Mouse (Mus musculus) gastrocnemius, postnatal 25 days (tissue): ENCODE measurements around the gene Miga2. TPM values are rescaled to one million over a fixed set of nuclear protein-coding genes. Genes with fewer than 3 reads are reported as not detected.

Experiments
- DNase-seq: peaks from one replicate; pipeline ENCODE4 v3.0.0; 2022
- total RNA-seq, 2 experiments: library from RNA; stranded (reverse); gene quantifications; 1 replicate in 1 of 2; 2 replicates in 1 of 2; pipeline ENCODE4 v1.2.3; 2021

Miga2 gene
- total RNA-seq, 2 experiments from 2014 or later = 22.8 to 23.8 TPM

- peak; percentile 84 for DNase-seq
Observed at GRCm38 (mm10) chr2:30358533-30359531, 5.2 kb upstream of the Miga2 start, which contains the start of gene Sh3glb2. Gene Sh3glb2, minus strand, starts transcription at chr2:30359337.

DNA sequence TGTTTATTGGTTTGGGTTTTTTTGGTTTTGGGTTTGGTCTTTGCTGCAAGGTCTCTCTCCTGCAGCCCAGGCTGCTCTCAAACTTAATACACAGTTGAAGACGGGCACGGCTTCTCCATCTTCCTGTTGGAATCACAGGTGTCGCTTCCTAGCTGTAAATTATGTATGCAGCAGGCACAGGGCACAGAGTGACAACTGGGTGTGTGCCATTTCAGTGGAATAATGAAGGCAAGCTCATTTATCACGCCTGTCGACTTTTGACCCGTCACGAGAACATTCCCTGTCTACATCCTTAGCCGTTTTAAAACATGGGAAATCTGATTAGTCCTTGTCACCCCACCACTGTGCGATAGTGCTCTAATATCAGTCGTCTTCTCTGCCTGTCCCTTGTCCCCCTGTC lies 3.4 kb upstream of the Miga2 start:
- DNase-seq = no peak

DNA sequence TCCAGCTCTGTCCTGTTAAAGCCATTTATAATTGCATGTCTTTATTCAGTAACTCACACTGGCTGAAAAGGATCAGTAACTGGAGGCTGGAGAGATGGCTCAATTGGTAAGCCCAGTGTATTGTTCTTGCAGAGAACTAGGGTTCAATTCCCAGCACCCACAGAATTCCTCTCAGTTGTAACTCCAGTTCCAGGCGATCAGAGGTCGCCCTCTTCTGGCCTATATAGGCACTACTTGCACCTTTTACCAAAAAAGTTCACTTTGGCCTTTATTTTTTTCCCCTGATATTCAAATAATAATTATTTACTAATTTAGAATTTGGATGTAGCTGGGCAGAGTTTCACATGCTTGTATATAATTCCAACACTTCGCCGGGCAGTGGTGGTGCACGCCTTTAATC lies 1.2 kb upstream of the Miga2 start:
- no peak for DNase-seq

GRCm38 (mm10) chr2:30365281-30366069 lies 1.4 kb downstream of the Miga2 start:
- DNase-seq = no peak

- no peak for DNase-seq
Observed at GRCm38 (mm10) chr2:30366203-30366602, 2.2 kb downstream of the Miga2 start.

DNA sequence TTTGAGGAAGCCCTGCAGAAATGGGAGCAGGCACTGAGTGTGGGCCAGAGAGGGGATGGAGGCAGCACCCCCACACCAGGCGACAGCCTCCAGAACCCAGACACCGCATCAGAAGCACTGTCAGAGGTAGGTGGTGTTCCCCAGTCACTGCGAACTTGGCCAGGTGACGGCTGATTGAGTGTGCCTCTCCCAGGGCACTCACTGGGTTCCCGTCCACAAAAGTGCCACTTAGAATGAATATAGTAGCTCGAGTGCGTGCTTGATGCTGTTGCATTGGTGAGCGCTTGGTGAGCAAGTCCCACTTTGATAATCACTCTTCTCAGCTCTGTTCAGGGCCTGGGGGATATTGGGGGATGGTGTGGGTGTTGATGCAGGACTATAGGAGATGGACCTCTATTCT lies 7.5 kb downstream of the Miga2 start:
- DNase-seq = no peak

GRCm38 (mm10) chr2:30372726-30373125 lies 8.7 kb downstream of the Miga2 start:
- DNase-seq = no peak

GRCm38 (mm10) chr2:30375893-30376292 lies 11.9 kb downstream of the Miga2 start:
- DNase-seq = no peak

- no peak for DNase-seq
Observed at GRCm38 (mm10) chr2:30377721-30378120, 13.7 kb downstream of the Miga2 start.

DNA sequence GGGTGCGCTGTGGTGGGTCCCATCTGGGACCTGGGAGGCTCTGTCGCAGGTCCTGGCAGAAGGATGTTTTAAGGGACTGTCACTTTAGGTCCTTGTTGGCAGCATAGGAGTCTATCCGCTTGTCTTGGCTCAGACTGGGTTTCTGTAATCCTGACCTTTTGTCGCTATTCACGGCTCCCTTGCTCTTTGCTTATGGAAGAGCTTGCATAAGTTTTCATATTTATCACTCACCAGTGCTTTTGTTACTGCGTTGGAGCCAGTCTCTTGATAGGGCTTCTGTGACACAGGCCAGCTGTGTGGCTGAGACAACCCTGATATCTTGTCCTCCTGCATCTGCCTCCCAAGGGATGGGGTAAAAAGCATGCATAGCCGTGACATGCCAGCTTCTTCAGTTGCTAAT lies 15.3 kb downstream of the Miga2 start:
- no peak for DNase-seq

GRCm38 (mm10) chr2:30380564-30381376 lies 16.7 kb downstream of the Miga2 start:
- no peak for DNase-seq

DNA sequence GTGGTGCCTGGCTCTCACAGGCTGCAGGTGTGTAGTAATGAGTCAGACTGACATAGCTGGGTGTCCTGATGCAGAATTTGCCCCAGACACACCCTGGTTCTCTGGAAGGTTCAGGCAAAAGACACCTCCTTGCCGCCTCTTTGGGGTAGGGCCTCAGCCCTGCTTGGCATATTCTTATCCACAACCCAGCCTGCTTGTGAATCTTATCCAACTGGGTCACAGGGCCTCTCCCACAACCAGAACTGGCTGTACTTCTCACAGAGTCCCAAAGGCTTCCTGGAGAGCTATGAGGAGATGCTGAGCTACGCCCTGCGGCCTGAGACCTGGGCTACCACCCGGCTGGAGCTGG lies 17.3 kb downstream of the Miga2 start:
- no peak for DNase-seq

DNA sequence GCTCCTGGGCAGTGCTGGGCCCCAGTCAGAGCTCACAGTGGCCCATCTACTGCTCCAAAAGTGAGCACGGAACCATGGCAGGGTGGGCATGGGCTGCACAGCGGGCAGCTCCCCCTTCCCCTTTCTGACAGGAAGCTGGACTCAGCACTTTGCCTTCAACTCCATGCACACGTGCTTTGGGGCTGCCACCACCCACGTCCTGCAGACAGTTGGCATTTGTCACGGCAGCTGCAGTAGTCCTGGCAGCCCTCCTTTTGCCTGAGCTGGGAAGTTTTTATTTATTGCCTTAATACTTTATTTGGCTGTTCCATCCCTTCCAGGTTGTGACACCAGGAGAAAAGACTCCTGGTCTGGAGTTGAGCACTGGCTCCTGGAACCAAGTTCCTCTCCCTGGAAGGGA lies 20.8 kb downstream of the Miga2 start:
- no peak for DNase-seq

DNA sequence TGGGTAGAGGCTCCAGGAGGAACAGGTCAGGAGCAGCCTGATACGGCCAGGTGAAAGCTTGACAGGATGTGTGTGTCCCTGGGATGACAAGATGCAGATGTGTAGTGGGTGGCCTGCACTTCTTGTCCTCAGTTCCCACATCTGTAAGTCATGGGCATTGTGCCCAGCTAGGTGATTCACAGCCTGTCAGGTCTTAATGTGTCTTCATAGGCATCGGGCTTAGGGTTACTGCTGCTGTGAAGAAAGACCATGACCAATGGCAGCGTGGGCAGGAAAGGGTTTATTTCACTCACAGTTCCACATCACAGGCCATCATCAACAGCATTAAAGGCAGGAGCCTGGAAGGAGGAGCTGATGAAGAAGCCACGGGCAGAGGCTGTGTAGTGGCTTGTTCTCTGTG lies 21.6 kb downstream of the Miga2 start:
- no peak for DNase-seq

- no peak for DNase-seq
Observed at GRCm38 (mm10) chr2:30386913-30387312, 22.9 kb downstream of the Miga2 start.

DNA sequence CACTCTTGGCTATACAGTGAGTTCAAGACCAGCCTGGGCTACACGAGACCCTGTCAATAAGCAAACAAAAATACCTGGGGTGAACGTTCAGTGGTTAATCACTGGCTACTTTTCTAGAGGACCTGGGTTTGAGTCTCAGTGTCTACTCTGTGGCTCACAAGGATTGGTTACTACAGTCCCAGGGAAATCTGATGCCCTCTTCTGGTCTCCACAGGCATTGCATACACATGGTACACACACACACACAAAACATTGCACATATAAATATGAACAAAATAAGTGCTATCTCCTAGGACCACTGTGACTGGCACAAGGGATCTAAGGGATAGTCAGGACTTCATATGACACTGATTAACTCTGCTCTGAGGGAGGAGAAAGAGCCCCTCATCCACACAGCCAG lies 25.0 kb downstream of the Miga2 start:
- no peak for DNase-seq

DNA sequence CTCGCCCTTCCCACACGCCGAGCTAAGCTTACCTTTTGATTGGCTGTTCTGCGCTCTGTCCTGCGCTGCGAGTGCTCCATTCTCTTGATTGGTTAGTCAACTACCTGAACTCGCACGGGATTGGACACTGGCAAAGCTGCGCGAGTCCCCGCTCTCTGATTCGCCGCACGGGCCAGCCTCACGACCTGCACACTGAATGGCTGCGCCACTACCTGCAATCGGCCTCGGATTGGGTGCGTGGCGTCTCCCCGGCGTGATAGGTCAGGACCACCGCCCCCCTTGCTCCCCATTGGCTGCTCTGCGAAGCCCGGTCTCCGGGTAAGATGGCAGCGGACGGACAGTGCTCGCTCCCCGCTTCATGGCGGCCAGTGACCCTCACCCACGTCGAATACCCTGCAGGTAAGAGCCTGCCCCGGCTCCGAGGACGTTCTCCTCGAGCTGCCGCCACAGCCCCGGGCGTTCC lies 28.1 kb downstream of the Miga2 start, which contains the start of gene Dolpp1:
TSS of gene Dolpp1 (plus strand) at position 141 of the 463 bp plus-strand sequence.
- DNase-seq = peak; percentile 99

- peak; percentile 77 for DNase-seq
Observed at GRCm38 (mm10) chr2:30392577-30393369, 28.7 kb downstream of the Miga2 start.

DNA sequence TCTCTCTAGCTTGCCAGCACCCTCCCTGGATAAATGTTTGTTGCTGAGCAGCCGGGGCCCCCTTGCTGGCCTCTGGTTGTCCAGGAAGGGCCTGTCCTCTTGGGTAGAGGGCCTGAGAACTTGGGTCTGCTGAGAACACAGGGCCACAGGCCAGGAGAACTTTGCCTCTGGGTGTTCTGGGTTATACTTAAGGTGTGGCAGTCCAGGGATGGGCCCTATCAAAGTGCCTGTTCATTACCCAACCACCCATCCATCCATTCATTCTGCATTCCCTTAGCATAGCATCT lies 29.3 kb downstream of the Miga2 start:
- no peak for DNase-seq

DNA sequence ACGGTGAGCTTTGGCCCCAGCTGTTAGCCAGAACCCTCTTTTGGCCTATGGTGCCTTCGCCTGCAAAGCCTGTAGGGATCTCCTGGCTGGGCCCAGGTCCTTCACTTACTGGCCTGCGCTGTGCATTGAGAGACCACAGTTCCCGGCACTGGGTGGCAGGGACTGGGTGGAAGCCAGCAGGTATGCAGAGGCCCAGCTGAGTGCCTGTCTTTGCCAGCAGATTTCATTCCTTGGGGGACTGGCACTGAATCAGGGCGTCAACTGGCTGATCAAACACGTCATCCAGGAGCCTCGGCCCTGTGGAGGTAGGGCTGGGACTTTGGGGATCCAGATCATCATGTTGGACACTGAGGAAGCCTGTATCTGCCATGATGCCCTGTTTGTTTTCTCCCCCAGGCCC lies 31.7 kb downstream of the Miga2 start:
- DNase-seq = no peak

GRCm38 (mm10) chr2:30396246-30396645 lies 32.2 kb downstream of the Miga2 start:
- DNase-seq = no peak
